Mouse (Mus musculus): Measurements from ENCODE around the gene Pcnx3. TPM values are rescaled to one million over a fixed set of nuclear protein-coding genes. Genes with fewer than 3 reads are reported as not detected.

Pcnx3 gene
- polyA plus RNA-seq, 1 experiment from 2014 or later: 23.0 TPM

- H3K27me3 ChIP-seq: no peaks in the 10 kb centered on the region
- ATAC-seq (ENCODE audit: low read depth): no peak
- no peaks in the 10 kb centered on the region for H3K9me3 ChIP-seq
- H3K4me2 ChIP-seq: no peak overlapping the region
- WGBS: 74% methylated on average over 9 of the region's 9 CpGs
- H3K4me1 ChIP-seq (replicated peaks): peaks cover 11% of the 10 kb centered on the region
- H3K36me3 ChIP-seq: no peaks in the 10 kb centered on the region
- no peak overlapping the region for H3K27ac ChIP-seq (replicated peaks)
- no peak overlapping the region for H3K9ac ChIP-seq
- no peak overlapping the region for H3K4me3 ChIP-seq
Observed at GRCm38 (mm10) chr19:5632120-5632519, 56.6 kb downstream of the Pcnx3 start.

GRCm38 (mm10) chr19:5629907-5630306 is 58.8 kb downstream of the Pcnx3 start:
- no peaks in the 10 kb centered on the region for H3K27me3 ChIP-seq
- H3K9ac ChIP-seq: no peak overlapping the region
- H3K36me3 ChIP-seq: no peaks in the 10 kb centered on the region
- no peak for ATAC-seq (ENCODE audit: low read depth)
- no peaks in the 10 kb centered on the region for H3K4me1 ChIP-seq (replicated peaks)
- H3K9me3 ChIP-seq: no peaks in the 10 kb centered on the region
- H3K4me3 ChIP-seq: no peak overlapping the region
- H3K27ac ChIP-seq (replicated peaks): no peak overlapping the region
- no peak overlapping the region for H3K4me2 ChIP-seq

GRCm38 (mm10) chr19:5625311-5625710 is 63.4 kb downstream of the Pcnx3 start:
- Histone ChIP-seq H3K36me3 (no peaks in the 10 kb centered on the region), H3K4me2 (no peak overlapping the region), H3K4me3 (no peak overlapping the region), H3K27ac (replicated peaks) (no peak overlapping the region), H3K4me1 (replicated peaks) (no peaks in the 10 kb centered on the region), H3K9ac (no peak overlapping the region), H3K9me3 (no peaks in the 10 kb centered on the region), H3K27me3 (no peaks in the 10 kb centered on the region)
- ATAC-seq (ENCODE audit: low read depth): no peak
- 90% methylated on average over 8 of the region's 8 CpGs for WGBS

GRCm38 (mm10) chr19:5621884-5622283 is 66.8 kb downstream of the Pcnx3 start:
- no peak for ATAC-seq (ENCODE audit: low read depth)
- Histone ChIP-seq H3K9ac (no peak overlapping the region), H3K27ac (replicated peaks) (no peak overlapping the region), H3K4me2 (no peak overlapping the region), H3K9me3 (no peaks in the 10 kb centered on the region), H3K4me3 (no peak overlapping the region), H3K36me3 (no peaks in the 10 kb centered on the region), H3K27me3 (peaks cover 15% of the 10 kb centered on the region; the same call in 1 of the 2 replicates), H3K4me1 (replicated peaks) (no peaks in the 10 kb centered on the region)
- 77% methylated on average over 5 of the region's 5 CpGs for WGBS

- 91% methylated on average over 4 of the region's 4 CpGs for WGBS
- Histone ChIP-seq H3K4me2 (no peak overlapping the region), H3K9ac (no peak overlapping the region), H3K4me1 (replicated peaks) (no peaks in the 10 kb centered on the region), H3K36me3 (no peaks in the 10 kb centered on the region), H3K4me3 (no peak overlapping the region), H3K27me3 (peaks cover 24% of the 10 kb centered on the region), H3K9me3 (no peaks in the 10 kb centered on the region), H3K27ac (replicated peaks) (no peak overlapping the region)
- no peak for ATAC-seq (ENCODE audit: low read depth)
Observed at GRCm38 (mm10) chr19:5620007-5620406, 68.7 kb downstream of the Pcnx3 start.

- Histone ChIP-seq H3K9me3 (no peaks in the 10 kb centered on the region), H3K4me1 (replicated peaks) (peaks cover 10% of the 10 kb centered on the region), H3K36me3 (no peaks in the 10 kb centered on the region), H3K4me3 (no peak overlapping the region), H3K27ac (replicated peaks) (no peak overlapping the region), H3K9ac (no peak overlapping the region), H3K27me3 (peaks cover 36% of the 10 kb centered on the region), H3K4me2 (no peak overlapping the region)
- 61% methylated on average over 2 of the region's 2 CpGs for WGBS
- ATAC-seq (ENCODE audit: low read depth): no peak
Observed at GRCm38 (mm10) chr19:5614953-5615352, 73.8 kb downstream of the Pcnx3 start.

Small RNAs within 50 kb of the gene (microRNA-seq; reads per million reads assigned to microRNA genes)
- not detected for gene Mir6987

Other genes starting within 250 kb of the Pcnx3 start
- 0.59 TPM in 1 of 2 replicates, not detected in the other for gene Fosl1, start 241.4 kb downstream of the Pcnx3 start, polyA plus RNA-seq (2015; fragmentation: Nextera tagmentation; extraction: Ambion mirVana)
- gene Ccdc85b, start 231.0 kb downstream of the Pcnx3 start, polyA plus RNA-seq (2015; fragmentation: Nextera tagmentation; extraction: Ambion mirVana): 10.7 and 11.1 TPM in 2 replicates
- 163 and 164 TPM in 2 replicates for gene Fibp, start 228.3 kb downstream of the Pcnx3 start, polyA plus RNA-seq (2015; fragmentation: Nextera tagmentation; extraction: Ambion mirVana)
- gene Ctsw, start 220.4 kb downstream of the Pcnx3 start, polyA plus RNA-seq (2015; fragmentation: Nextera tagmentation; extraction: Ambion mirVana): 3.2 and 5.6 TPM in 2 replicates
- 56.9 and 60.8 TPM in 2 replicates for gene Efemp2, start 215.0 kb downstream of the Pcnx3 start, polyA plus RNA-seq (2015; fragmentation: Nextera tagmentation; extraction: Ambion mirVana)
- gene Mus81, start 200.5 kb downstream of the Pcnx3 start, polyA plus RNA-seq (2015; fragmentation: Nextera tagmentation; extraction: Ambion mirVana): 40.4 and 43.2 TPM in 2 replicates
- gene Cfl1, start 198.5 kb downstream of the Pcnx3 start, polyA plus RNA-seq (2015; fragmentation: Nextera tagmentation; extraction: Ambion mirVana): 3,494 and 3,643 TPM in 2 replicates
- not detected in 2 replicates for gene 1700020D05Rik, start 185.1 kb downstream of the Pcnx3 start, polyA plus RNA-seq (2015; fragmentation: Nextera tagmentation; extraction: Ambion mirVana)
- gene Snx32, start 178.4 kb downstream of the Pcnx3 start, polyA plus RNA-seq (2015; fragmentation: Nextera tagmentation; extraction: Ambion mirVana): 69.9 and 74.3 TPM in 2 replicates
- 0.11 TPM in 1 of 2 replicates, not detected in the other for gene Ovol1, start 128.3 kb downstream of the Pcnx3 start, polyA plus RNA-seq (2015; fragmentation: Nextera tagmentation; extraction: Ambion mirVana)
- gene Ap5b1, start 120.9 kb downstream of the Pcnx3 start, polyA plus RNA-seq (2015; fragmentation: Nextera tagmentation; extraction: Ambion mirVana): 2.9 and 3.5 TPM in 2 replicates
- gene Rnaseh2c, start 87.0 kb downstream of the Pcnx3 start, polyA plus RNA-seq (2015; fragmentation: Nextera tagmentation; extraction: Ambion mirVana): 79.2 and 87.8 TPM in 2 replicates
- gene Kat5, start 78.7 kb downstream of the Pcnx3 start, polyA plus RNA-seq (2015; fragmentation: Nextera tagmentation; extraction: Ambion mirVana): 72.3 and 77.2 TPM in 2 replicates
- gene Rela, start 51.4 kb downstream of the Pcnx3 start, polyA plus RNA-seq (2015; fragmentation: Nextera tagmentation; extraction: Ambion mirVana): 33.8 and 36.5 TPM in 2 replicates
- 19.1 and 19.8 TPM in 2 replicates for gene Sipa1, start 25.2 kb downstream of the Pcnx3 start, polyA plus RNA-seq (2015; fragmentation: Nextera tagmentation; extraction: Ambion mirVana)
- 17.4 and 18.0 TPM in 2 replicates for gene Map3k11, start 166 bp downstream of the Pcnx3 start, polyA plus RNA-seq (2015; fragmentation: Nextera tagmentation; extraction: Ambion mirVana)
- not detected in 2 replicates for gene Kcnk7, start 15.5 kb upstream of the Pcnx3 start, polyA plus RNA-seq (2015; fragmentation: Nextera tagmentation; extraction: Ambion mirVana)
- 8.3 and 9.6 TPM in 2 replicates for gene Ehbp1l1, start 37.4 kb upstream of the Pcnx3 start, polyA plus RNA-seq (2015; fragmentation: Nextera tagmentation; extraction: Ambion mirVana)
- 186 and 194 TPM in 2 replicates for gene Fam89b, start 40.7 kb upstream of the Pcnx3 start, polyA plus RNA-seq (2015; fragmentation: Nextera tagmentation; extraction: Ambion mirVana)
- 16.0 and 17.0 TPM in 2 replicates for gene Ltbp3, start 52.0 kb upstream of the Pcnx3 start, polyA plus RNA-seq (2015; fragmentation: Nextera tagmentation; extraction: Ambion mirVana)
- 66.7 and 69.8 TPM in 2 replicates for gene Scyl1, start 82.5 kb upstream of the Pcnx3 start, polyA plus RNA-seq (2015; fragmentation: Nextera tagmentation; extraction: Ambion mirVana)
- 21.1 and 23.3 TPM in 2 replicates for gene Frmd8, start 186.4 kb upstream of the Pcnx3 start, polyA plus RNA-seq (2015; fragmentation: Nextera tagmentation; extraction: Ambion mirVana)
- 1.6 and 2.3 TPM in 2 replicates for gene Slc25a45, start 188.9 kb upstream of the Pcnx3 start, polyA plus RNA-seq (2015; fragmentation: Nextera tagmentation; extraction: Ambion mirVana)
- 11.1 and 11.4 TPM in 2 replicates for gene Tigd3, start 205.2 kb upstream of the Pcnx3 start, polyA plus RNA-seq (2015; fragmentation: Nextera tagmentation; extraction: Ambion mirVana)
- 117 and 135 TPM in 2 replicates for gene Dpf2, start 224.1 kb upstream of the Pcnx3 start, polyA plus RNA-seq (2015; fragmentation: Nextera tagmentation; extraction: Ambion mirVana)
- 11.8 and 13.5 TPM in 2 replicates for gene Cdc42ep2, start 235.9 kb upstream of the Pcnx3 start, polyA plus RNA-seq (2015; fragmentation: Nextera tagmentation; extraction: Ambion mirVana)

All from neural tube, embryonic 13.5 days (tissue).